1 mouse cellular context compared by ENCODE assay signal in the genomic region with DNA sequence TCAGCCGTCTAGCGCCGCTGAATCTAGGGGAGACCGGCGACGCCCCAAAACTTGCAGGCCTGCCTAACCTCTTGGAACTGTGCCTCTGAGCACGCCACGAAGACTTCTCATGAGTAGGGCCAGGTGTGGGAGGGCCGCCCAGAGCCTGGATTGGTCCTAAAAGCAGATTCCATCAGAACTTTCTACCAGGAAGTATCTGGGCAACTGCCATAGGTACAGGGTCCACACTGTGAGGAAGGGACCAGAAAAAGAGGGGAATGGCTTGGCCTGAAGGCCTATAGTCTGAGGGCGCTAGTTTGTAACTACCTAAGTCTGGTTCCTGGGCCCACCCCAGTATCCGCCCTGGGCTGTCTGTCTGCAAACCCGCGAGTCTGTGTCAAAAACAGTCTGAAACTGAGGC.
TF ChIP-seq lines count a peak whose summit lies in the region.

No protein-coding gene starts in this region.

TF ChIP-seq in MEL, 35 proteins besides CTCF, POLR2A, EP300 and RAD21:
- TF ChIP-seq ZMIZ1 (IDR thresholded peaks at IDR 0.05; ENCODE audit: low read depth, low read length) = no peak
- no peak for TF ChIP-seq ETS1 (IDR thresholded peaks at IDR 0.05; ENCODE audit: low read depth, low read length)
- TF ChIP-seq TCF12 (IDR thresholded peaks at IDR 0.05; ENCODE audit: low read depth, low read length) = no peak
- no peak for TF ChIP-seq TAL1 (IDR thresholded peaks at IDR 0.05; ENCODE audit: low read length)
- no peak for TF ChIP-seq ZKSCAN1 (IDR thresholded peaks at IDR 0.05; ENCODE audit: low read depth, low read length)
- TF ChIP-seq BHLHE40 (IDR thresholded peaks at IDR 0.05; ENCODE audit: borderline replicate concordance, low read depth, low read length) = no peak
